Mouse (Mus musculus) liver, embryonic 11.5 days (tissue): ENCODE data around the gene Ficd. TPM values are rescaled to one million over a fixed set of nuclear protein-coding genes. Genes with fewer than 3 reads are reported as not detected.
A peak's percentile ranks its signal among the peaks of the same experiment; 100 is the strongest.
"Not testable (repeated sequence)": the region's sequence is repeated elsewhere in the genome, so short reads cannot be mapped to it uniquely, and the experiment has no call there.

Experiments used
- ATAC-seq: fragments of 200-750 bp; cut with Nextera tagmentation; replicated peaks from 2 replicates; pipeline ENCODE4 v1.8.0; 2017; ENCODE audit warnings: moderate number of reproducible peaks, mild to moderate bottlenecking, moderate TSS enrichment, moderate library complexity; ENCODE audit not compliant: low FRiP score
- DNase-seq: peaks from one replicate; pipeline ENCODE4 v3.0.0-alpha.2; 2017; ENCODE audit warnings: low spot score
- H3K27ac ChIP-seq: fragments of 300-500 bp; sonication (generic); 2 replicates; pipeline ENCODE4 v1.5.1; 2014; ENCODE audit warnings: mild to moderate bottlenecking, low read depth, low read length, control low read depth
- H3K27me3 ChIP-seq: fragments of 300-500 bp; sonication (generic); replicated peaks from 2 replicates; pipeline ENCODE4 v1.6.1; 2014; ENCODE audit warnings: low read length, mixed read lengths; ENCODE audit not compliant: control insufficient read depth, insufficient read depth
- H3K36me3 ChIP-seq: fragments of 300-500 bp; sonication (generic); 2 replicates; pipeline ENCODE4 v1.6.1; 2014; ENCODE audit warnings: mild to moderate bottlenecking, low read length, moderate library complexity, mixed read lengths; ENCODE audit not compliant: control insufficient read depth, insufficient read depth
- H3K4me1 ChIP-seq: fragments of 300-500 bp; sonication (generic); replicated peaks from 2 replicates; pipeline ENCODE4 v1.6.1; 2014; ENCODE audit warnings: low read length, mixed read lengths; ENCODE audit not compliant: control insufficient read depth, insufficient read depth
- H3K4me2 ChIP-seq: fragments of 300-500 bp; sonication (generic); 2 replicates; pipeline ENCODE4 v1.6.1; 2014; ENCODE audit warnings: mild to moderate bottlenecking, control low read depth, moderate library complexity
- H3K4me3 ChIP-seq: fragments of 300-500 bp; sonication (generic); 2 replicates; pipeline ENCODE4 v1.5.1; 2014; ENCODE audit warnings: low read depth, low read length, control low read depth
- H3K9ac ChIP-seq: fragments of 300-500 bp; sonication (generic); 2 replicates; pipeline ENCODE4 v1.6.1; 2014; ENCODE audit warnings: low read depth, low read length, control low read depth
- H3K9me3 ChIP-seq: fragments of 300-500 bp; sonication (generic); 2 replicates; pipeline ENCODE4 v1.6.1; 2016; ENCODE audit warnings: low read length, inconsistent platforms, mixed read lengths; ENCODE audit not compliant: control insufficient read depth
- WGBS: fragments of 180-500 bp; shearing (Covaris S2); extraction: QIAGEN DNeasy Blood & Tissue Kit; methylation state at CpG from one replicate; pipeline ENCODE4 v1.1.7; 2014; 5-methylcytosine and 5-hydroxymethylcytosine counted together
- polyA plus RNA-seq: library from polyadenylated mRNA; unstranded; fragments of >200 nt; fragmentation: Nextera tagmentation; extraction: Ambion mirVana; gene quantifications from 2 replicates; pipeline ENCODE4 v1.2.1, GENCODE M21; 2014

The Ficd gene
- polyA plus RNA-seq, 1 experiment from 2014 or later: 3.7 TPM

- H3K9ac ChIP-seq: 0 out of 2 replicates have a peak overlapping the region, but pooled peaks have one; percentile 9
Measured at GRCm38 (mm10) chr5:113783581-113784001, 48.0 kb downstream of the Ficd start.

GRCm38 (mm10) chr5:113784104-113784503, 48.5 kb downstream of the Ficd start:
- Histone ChIP-seq H3K27me3 (peaks cover 15% of the 10 kb centered on the region), H3K4me1 (peaks cover 10% of the 10 kb centered on the region; the same call in 1 of the 2 replicates), H3K27ac (peak overlapping the region; percentile 58)
- H3K9ac ChIP-seq, ATAC-seq, H3K4me2 ChIP-seq, H3K9me3 ChIP-seq, H3K4me3 ChIP-seq, H3K36me3 ChIP-seq, DNase-seq: not testable (repeated sequence)
- 36% methylated on average over 3 of the region's 3 CpGs for WGBS

More at GRCm38 (mm10) chr5:113783581-113784001, 48.0 kb downstream of the Ficd start:
- peaks cover 5% of the 10 kb centered on the region; the same call in 1 of the 2 replicates for H3K4me1 ChIP-seq
- ATAC-seq (no peak), DNase-seq (peak; percentile 44)
- H3K4me2 ChIP-seq: no peak overlapping the region; the same call in 1 of the 2 replicates
- H3K4me3 ChIP-seq: no peak overlapping the region
- H3K27me3 ChIP-seq: peaks cover 15% of the 10 kb centered on the region
- WGBS: 14% methylated on average over 12 of the region's 12 CpGs
- peak overlapping the region; percentile 58 for H3K27ac ChIP-seq
- H3K9me3 ChIP-seq: no peaks in the 10 kb centered on the region
- H3K36me3 ChIP-seq: no peaks in the 10 kb centered on the region; the same call in 1 of the 2 replicates

GRCm38 (mm10) chr5:113786985-113787384, 51.4 kb downstream of the Ficd start:
- no peak for DNase-seq
- Histone ChIP-seq H3K27me3 (peaks cover 15% of the 10 kb centered on the region), H3K9me3 (no peaks in the 10 kb centered on the region), H3K9ac (no peak overlapping the region), H3K36me3 (no peaks in the 10 kb centered on the region), H3K4me3 (no peak overlapping the region), H3K27ac (no peak overlapping the region), H3K4me1 (peaks cover 32% of the 10 kb centered on the region), H3K4me2 (no peak overlapping the region)
- ATAC-seq: no peak
- 40% methylated on average over 5 of the region's 5 CpGs for WGBS

GRCm38 (mm10) chr5:113788645-113789044, 53.0 kb downstream of the Ficd start:
- peaks cover 36% of the 10 kb centered on the region for H3K4me1 ChIP-seq
- H3K27ac ChIP-seq: no peak overlapping the region
- DNase-seq (no peak), ATAC-seq (no peak)
- no peaks in the 10 kb centered on the region for H3K36me3 ChIP-seq
- no peak overlapping the region for H3K4me3 ChIP-seq
- H3K9me3 ChIP-seq: no peaks in the 10 kb centered on the region
- H3K27me3 ChIP-seq: peaks cover 8% of the 10 kb centered on the region
- 51% methylated on average over 6 of the region's 6 CpGs for WGBS
- H3K9ac ChIP-seq: no peak overlapping the region
- H3K4me2 ChIP-seq: no peak overlapping the region

- no peak for DNase-seq
- WGBS: 52% methylated on average over 7 of the region's 7 CpGs
- H3K27ac ChIP-seq: no peak overlapping the region
- ATAC-seq: no peak
- H3K4me2 ChIP-seq: no peak overlapping the region
- no peak overlapping the region for H3K9ac ChIP-seq
- H3K4me3 ChIP-seq: no peak overlapping the region
- H3K4me1 ChIP-seq: peaks cover 36% of the 10 kb centered on the region
- H3K36me3 ChIP-seq: no peaks in the 10 kb centered on the region
- peaks cover 6% of the 10 kb centered on the region; the same call in 1 of the 2 replicates for H3K27me3 ChIP-seq
- H3K9me3 ChIP-seq: no peaks in the 10 kb centered on the region
Measured at GRCm38 (mm10) chr5:113789075-113789788, 53.6 kb downstream of the Ficd start.

Other genes with a start within 250 kb of the Ficd start
- 0.29 and 0.45 TPM in 2 replicates for gene Wscd2, start 245.5 kb upstream of the Ficd start, polyA plus RNA-seq
- gene Cmklr1, start 85.4 kb upstream of the Ficd start, polyA plus RNA-seq: 2.5 and 2.6 TPM in 2 replicates
- not detected in 2 replicates for gene 1700069L16Rik, start 11.0 kb upstream of the Ficd start, polyA plus RNA-seq
- 52.0 and 54.4 TPM in 2 replicates for gene Sart3, start 36.7 kb downstream of the Ficd start, polyA plus RNA-seq
- gene Iscu, start 36.9 kb downstream of the Ficd start, polyA plus RNA-seq: 109 and 117 TPM in 2 replicates
- gene Tmem119, start 64.7 kb downstream of the Ficd start, polyA plus RNA-seq: 15.6 and 16.9 TPM in 2 replicates
- gene Selplg, start 96.8 kb downstream of the Ficd start, polyA plus RNA-seq: 17.1 and 17.8 TPM in 2 replicates
- gene Coro1c, start 173.0 kb downstream of the Ficd start, polyA plus RNA-seq: 122 and 137 TPM in 2 replicates